Mouse (Mus musculus) left cerebral cortex, adult 8-10 months (tissue): ENCODE data around the gene Lhx4. TPM values are rescaled to one million over a fixed set of nuclear protein-coding genes. Genes with fewer than 3 reads are reported as not detected.

Experiments
- DNase-seq, 2 experiments: peaks; one replicate each; pipeline ENCODE4 v3.0.0; 2022; ENCODE audit warnings: low spot score in 2 of 2
- total RNA-seq, 4 experiments: library from RNA; stranded (reverse); gene quantifications; 2 replicates each; pipeline ENCODE4 v1.2.4; 2022

The Lhx4 gene
- total RNA-seq, 4 experiments from 2014 or later: not detected

DNA sequence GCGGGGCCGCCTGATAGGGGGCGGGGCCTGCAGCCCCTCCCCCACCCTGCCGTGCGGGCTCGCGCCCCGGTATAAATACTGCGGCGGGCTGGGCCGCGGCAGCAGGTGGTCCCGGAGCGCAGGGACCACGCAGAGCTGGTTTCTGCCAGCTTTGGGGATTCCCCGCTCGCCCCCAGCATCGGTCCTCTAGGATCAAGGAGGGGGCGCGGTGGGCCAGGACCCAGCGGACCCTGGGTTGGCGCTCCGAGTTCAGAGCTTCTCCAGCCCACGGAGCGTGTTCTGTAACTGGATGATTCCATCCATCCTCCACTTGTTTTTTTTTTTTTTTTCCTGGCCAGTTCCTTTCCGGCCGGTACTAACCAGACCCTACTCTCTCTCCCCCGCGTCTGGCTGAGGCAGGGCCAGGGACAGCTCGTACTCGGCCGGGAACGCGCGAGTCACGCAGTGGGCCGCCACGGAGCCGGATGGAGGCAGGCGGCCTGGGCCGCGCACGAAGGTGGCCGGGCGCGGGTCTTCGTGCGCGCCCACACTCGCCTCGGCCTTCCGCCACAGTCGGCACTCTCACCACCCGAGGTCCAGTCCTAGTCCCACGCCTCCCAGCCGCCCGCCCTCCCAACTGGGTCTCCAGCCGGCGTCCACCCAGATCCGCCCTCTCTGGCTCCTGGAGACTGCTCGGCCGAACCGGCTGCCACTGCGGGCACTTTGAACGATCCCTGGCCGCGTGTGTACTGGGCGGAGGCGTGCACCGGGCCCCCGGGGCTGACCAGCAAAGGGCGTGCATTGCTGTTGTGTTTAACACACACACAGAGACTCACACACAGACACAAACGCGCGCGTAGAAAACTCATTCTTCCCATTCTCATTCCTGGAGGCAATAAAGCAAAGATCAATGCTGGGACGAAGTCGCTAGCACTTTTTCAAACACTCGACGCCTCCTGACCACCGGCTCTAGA, 8.8 kb downstream of the Lhx4 start:
- no peak for DNase-seq

GRCm38 (mm10) chr1:155741988-155742387, 9.5 kb downstream of the Lhx4 start:
- DNase-seq: no peak

DNA sequence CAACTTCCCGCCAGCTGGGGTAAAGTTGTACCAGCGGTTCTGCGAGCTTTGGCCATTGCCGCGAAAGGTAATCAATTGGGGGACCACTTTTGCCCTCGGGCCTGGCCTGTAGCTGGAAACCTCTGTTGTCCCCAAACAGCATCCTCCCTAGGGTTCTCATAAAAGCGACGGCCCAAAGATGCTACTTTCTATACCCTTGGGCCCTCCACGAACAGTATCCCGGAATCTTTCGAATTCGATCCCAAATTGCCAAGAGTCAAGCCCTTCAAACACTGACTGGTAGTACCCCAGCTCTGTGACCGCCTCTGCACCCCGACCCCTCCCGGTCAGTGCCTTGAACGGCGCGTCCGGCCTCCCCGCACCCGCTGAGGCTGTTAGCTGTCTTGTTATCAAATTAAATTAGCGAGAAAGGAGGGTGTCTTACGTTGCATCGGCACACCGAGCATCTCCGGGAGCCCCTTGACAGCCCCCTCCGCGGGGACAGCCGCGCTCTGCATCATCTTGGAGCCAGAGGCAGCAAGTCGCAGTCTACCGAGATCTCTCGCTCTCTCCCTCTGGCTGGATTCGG, 10.0 kb downstream of the Lhx4 start:
- no peak for DNase-seq

GRCm38 (mm10) chr1:155740622-155741377, 10.7 kb downstream of the Lhx4 start:
- peak in 1 of 2 experiments; percentile 36 for DNase-seq

- no peak for DNase-seq
These were observed 13.6 kb downstream of the Lhx4 start for GRCm38 (mm10) chr1:155737809-155738383.

- no peak for DNase-seq
These were observed 14.3 kb downstream of the Lhx4 start for GRCm38 (mm10) chr1:155737017-155737808.

DNA sequence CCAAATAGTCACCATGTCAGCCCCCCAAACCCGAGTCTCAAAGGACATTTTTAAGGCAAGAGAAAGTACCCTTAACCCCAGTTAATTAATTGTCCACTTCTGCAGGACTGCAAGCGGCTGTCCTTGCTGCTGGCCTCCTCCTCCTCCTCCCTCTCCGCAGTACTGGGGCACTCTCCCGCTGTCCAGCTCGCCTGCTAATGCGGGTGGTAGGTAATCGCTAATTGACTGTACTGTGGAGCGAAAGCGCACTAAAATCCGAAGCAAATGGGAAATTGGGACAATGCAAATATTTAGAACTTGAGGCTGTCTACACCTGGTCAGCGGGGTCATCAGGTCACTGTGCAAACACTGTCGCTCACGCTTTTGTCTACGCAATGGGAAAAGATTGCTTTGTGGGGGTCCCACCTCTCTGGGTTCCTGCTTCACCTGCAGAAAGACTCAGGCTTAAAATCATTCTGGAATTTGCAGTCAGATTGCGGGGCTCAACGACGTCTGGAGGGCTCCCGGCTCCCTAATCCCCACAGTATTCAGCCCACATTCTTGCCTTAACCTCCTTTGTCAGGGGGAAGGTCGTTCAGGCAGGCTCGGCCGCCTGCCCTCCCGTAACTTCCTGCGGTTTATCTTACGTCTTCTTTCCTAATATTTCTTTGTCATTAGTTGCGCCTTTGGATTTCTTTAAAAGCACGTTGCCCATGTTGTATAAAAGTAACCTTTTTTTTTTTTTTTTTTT, 15.2 kb downstream of the Lhx4 start:
- no peak for DNase-seq

DNA sequence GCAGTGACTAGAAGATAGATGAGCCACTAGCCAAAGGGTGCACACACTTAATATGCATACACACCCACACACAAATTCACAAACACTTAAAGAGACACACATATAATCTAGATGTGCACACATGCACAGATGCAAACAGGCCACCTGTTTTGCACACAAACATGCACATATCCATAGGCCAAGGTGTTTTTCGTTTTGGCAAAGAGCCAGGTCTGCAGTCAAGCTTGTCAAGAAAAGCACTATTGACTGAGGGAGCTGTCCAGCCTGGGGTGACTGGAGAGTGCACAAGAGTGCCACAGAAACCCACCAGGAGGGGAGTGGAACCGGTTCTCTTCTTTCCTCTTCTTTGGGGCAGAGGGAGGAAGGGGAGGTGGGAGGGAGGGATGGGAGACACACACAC, 20.3 kb downstream of the Lhx4 start:
- DNase-seq: no peak

GRCm38 (mm10) chr1:155729113-155729795, 22.2 kb downstream of the Lhx4 start:
- no peak for DNase-seq

- DNase-seq: no peak
These were observed 23.7 kb downstream of the Lhx4 start for GRCm38 (mm10) chr1:155727830-155728229.

GRCm38 (mm10) chr1:155725876-155726275, 25.6 kb downstream of the Lhx4 start:
- no peak for DNase-seq

DNA sequence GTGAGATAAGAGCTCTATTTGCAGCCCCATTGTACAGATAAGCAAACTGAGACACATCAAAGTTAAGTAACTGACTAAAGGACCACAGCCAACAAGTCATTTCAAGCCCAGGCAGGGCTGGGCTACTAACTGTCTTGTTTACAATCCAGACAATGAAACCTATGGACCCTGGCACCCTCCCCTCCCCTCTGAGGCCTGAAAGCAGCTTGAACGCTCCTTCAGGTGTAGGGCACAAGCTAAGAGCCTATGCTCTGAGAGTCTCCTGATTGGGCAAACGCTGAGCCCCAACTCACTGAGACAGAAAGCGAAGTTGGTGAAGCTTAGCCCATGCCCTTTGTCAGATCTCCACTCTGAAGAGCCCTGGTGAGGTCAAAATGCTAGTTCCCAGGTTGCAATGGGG, 27.2 kb downstream of the Lhx4 start:
- no peak for DNase-seq

DNA sequence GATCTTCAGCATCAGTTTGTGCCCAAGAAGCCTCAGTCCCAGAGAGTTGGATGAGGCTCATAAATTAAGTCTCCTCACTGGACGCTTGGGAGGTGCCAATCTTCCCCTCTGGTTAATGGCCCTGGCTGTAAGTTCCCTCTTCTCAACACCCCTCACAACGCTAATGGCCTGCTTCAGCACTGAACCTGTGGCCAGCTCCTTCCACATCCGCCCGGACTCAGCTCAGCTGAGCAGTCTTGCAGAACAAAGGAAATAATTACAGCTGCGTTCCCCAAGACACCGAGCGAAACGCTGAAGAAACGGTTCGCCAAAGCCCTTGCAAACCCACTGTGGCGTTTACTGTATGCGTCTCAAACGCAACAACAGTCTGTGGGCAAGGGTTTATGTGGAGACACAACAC, 29.3 kb downstream of the Lhx4 start:
- no peak for DNase-seq

- peak in 1 of 2 experiments; percentile 49 for DNase-seq
These were observed 30.0 kb downstream of the Lhx4 start for GRCm38 (mm10) chr1:155721443-155721842.

- no peak for DNase-seq
These were observed 31.5 kb downstream of the Lhx4 start for GRCm38 (mm10) chr1:155720006-155720405.

GRCm38 (mm10) chr1:155718851-155719250, 32.6 kb downstream of the Lhx4 start:
- no peak for DNase-seq

DNA sequence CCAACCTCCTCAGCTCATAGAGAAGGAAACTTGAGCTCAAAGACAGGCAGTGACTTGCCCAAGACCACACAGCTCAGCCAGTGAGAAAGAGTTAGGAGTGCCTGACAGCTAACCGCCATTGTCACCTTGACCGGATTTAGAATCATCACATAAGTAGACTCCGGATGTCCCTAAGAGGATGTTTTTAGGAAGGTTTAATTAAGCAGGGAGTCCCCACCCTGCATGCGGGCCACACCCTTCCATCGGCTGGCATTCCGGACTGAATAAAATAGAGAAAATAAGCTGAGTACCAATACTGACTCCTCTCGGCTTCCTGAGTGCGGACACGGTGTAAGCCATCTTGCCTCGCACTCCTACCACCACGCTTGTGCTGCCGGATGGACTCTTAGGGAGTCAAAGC, 34.2 kb downstream of the Lhx4 start:
- no peak for DNase-seq

- peak in 1 of 2 experiments; percentile 30 for DNase-seq
These were observed 36.1 kb downstream of the Lhx4 start for GRCm38 (mm10) chr1:155715366-155715765.

DNA sequence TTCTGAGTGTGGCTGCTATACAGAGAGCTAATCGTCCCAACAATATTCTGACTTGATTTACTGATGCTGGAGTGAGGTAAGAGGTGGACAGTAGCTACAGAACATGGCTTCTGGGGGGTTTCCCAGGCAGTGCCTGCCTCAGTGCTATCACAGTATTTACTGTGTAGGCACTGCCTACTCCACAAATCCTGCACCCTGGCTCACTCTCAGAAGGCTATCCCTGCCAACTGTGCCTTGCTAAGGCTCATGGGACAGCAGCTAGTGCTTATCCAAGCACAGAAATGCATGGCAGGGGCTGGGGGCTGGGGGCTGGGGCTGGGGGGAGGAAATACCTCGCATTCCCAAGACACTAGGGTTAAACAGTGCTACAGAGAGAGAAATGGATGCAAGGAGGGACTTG, 38.2 kb downstream of the Lhx4 start:
- no peak for DNase-seq

GRCm38 (mm10) chr1:155704182-155704581, 47.3 kb downstream of the Lhx4 start:
- DNase-seq: no peak
